Mouse (Mus musculus): ENCODE results near the gene Zfp683.

GRCm38 (mm10) chr4:134047648-134048047 is 6.0 kb upstream of the Zfp683 start:
- TF ChIP-seq KAT2A (IDR thresholded peaks at IDR 0.05; ENCODE audit: insufficient replicate concordance, low read length) (no peak), MAX (IDR thresholded peaks at IDR 0.05; ENCODE audit: low read length) (no peak), CTCF (conservative IDR thresholded peaks at IDR 0.05 in 1 of 2, IDR thresholded peaks at IDR 0.05 in 1 of 2; ENCODE audit: low read depth in 2 of 2, low read length in 2 of 2) (no peak), ZNF384 (IDR thresholded peaks at IDR 0.05; ENCODE audit: low read depth, low read length) (no peak), USF1 (IDR thresholded peaks at IDR 0.05; ENCODE audit: low read depth, low read length) (no peak), POLR2A (IDR thresholded peaks at IDR 0.05; ENCODE audit: low read depth, low read length) (no peak), HCFC1 (IDR thresholded peaks at IDR 0.05; ENCODE audit: low read depth, low read length) (no peak), EP300 (IDR thresholded peaks at IDR 0.05; ENCODE audit: low read length) (no peak), MAFK (IDR thresholded peaks at IDR 0.05; ENCODE audit: insufficient replicate concordance, low read length) (no peak), CHD2 (IDR thresholded peaks at IDR 0.05; ENCODE audit: low read length) (no peak), MXI1 (IDR thresholded peaks at IDR 0.05; ENCODE audit: low read depth, low read length) (no peak), E2F4 (IDR thresholded peaks at IDR 0.05; ENCODE audit: insufficient replicate concordance, low read depth, low read length) (no peak), TCF12 (IDR thresholded peaks at IDR 0.05; ENCODE audit: low read depth, low read length) (no peak)
